17 mouse cellular contexts compared by ENCODE assay signal in genomic region chrX:13462982-13463517, GRCm38 (mm10). TPM values are rescaled to one million over a fixed set of nuclear protein-coding genes. Genes with fewer than 3 reads are reported as not detected.
DNase-seq lines count a peak whose midpoint lies in the region; ATAC-seq and TF ChIP-seq lines count a peak whose summit lies in the region.
"Had no signal": no experiment of that assay in that cellular context is flagged by ENCODE, and none has a peak within 500 bp of the region (broad histone marks: within the 10 kb centered on the region; RNA-seq: fewer than 3 reads in every experiment).

No protein-coding gene starts in this region.

- H3ac ChIP-seq in C2C12 (ENCODE audit: control insufficient read depth, insufficient read length, low read depth): no peak overlapping the region

- no peaks in the 10 kb centered on the region for H3K9me3 ChIP-seq in intestine, embryonic 15.5 days
- H3K9me3 ChIP-seq: forebrain, embryonic 10.5 days; hindbrain, embryonic 15.5 days; midbrain, embryonic 12.5 days had no signal

- no peaks in the 10 kb centered on the region for H3K27me3 ChIP-seq in C2C12 (ENCODE audit: control insufficient read depth, insufficient read depth, insufficient read length)
- no peaks in the 10 kb centered on the region for H3K27me3 ChIP-seq in intestine, embryonic 15.5 days (replicated peaks)
- H3K27me3 ChIP-seq: hindbrain, embryonic 15.5 days had no signal

- 65% methylated on average over 2 of the region's 2 CpGs for WGBS in intestine, embryonic 15.5 days

- no peaks in the 10 kb centered on the region for H3K79me3 ChIP-seq in C2C12 (ENCODE audit: low read depth)

- no peaks in the 10 kb centered on the region for H3K36me3 ChIP-seq in C2C12 (ENCODE audit: control insufficient read depth, insufficient read depth)
- H3K36me3 ChIP-seq in intestine, embryonic 15.5 days: no peaks in the 10 kb centered on the region
- H3K36me3 ChIP-seq: forebrain, embryonic 10.5 days; hindbrain, embryonic 15.5 days; midbrain, embryonic 12.5 days had no signal

- ATAC-seq in intestine, embryonic 15.5 days: peak; percentile 19

- DNase-seq in 3T3-L1 (ENCODE audit: low read depth, low spot score) (peak; percentile 81), liver (no peak)
- peak; percentile 7 for DNase-seq in naive thymus-derived CD4-positive, alpha-beta T cell, adult 2 months (ENCODE audit: low read depth)
- no peak for DNase-seq in natural killer cell, adult 2 months (ENCODE audit: low spot score in 2 of 2)
- no peak for DNase-seq in adrenal gland, adult 18-20 months (ENCODE audit: low spot score in 2 of 2)
- DNase-seq: adrenal gland, postnatal 25 days; gastrocnemius, postnatal 10 days; kidney, adult 2 months; kidney, postnatal 14 days had no signal

- H3K27ac ChIP-seq in intestine, embryonic 15.5 days: no peak overlapping the region
- H3K27ac ChIP-seq: forebrain, embryonic 10.5 days; midbrain, embryonic 12.5 days had no signal

- no peaks in the 10 kb centered on the region for H3K79me2 ChIP-seq in C2C12 (ENCODE audit: control insufficient read depth, insufficient read depth)

- H3K4me2 ChIP-seq in intestine, embryonic 15.5 days (replicated peaks): no peak overlapping the region
- H3K4me2 ChIP-seq: heart, embryonic 11.5 days; liver, embryonic 11.5 days; midbrain, embryonic 12.5 days had no signal

- no peaks in the 10 kb centered on the region for H3K4me1 ChIP-seq in intestine, embryonic 15.5 days (replicated peaks)
- H3K4me1 ChIP-seq: midbrain, embryonic 12.5 days had no signal

- no peak overlapping the region for H3K9ac ChIP-seq in intestine, embryonic 15.5 days
- H3K9ac ChIP-seq: hindbrain, embryonic 15.5 days; midbrain, embryonic 12.5 days had no signal

- TF ChIP-seq CTCF in C2C12 (IDR thresholded peaks at IDR 0.05; ENCODE audit: control insufficient read depth, insufficient read depth, insufficient read length): no peak

- H3K4me3 ChIP-seq in C2C12 (ENCODE audit: insufficient read depth, poor library complexity, severe bottlenecking): no peak overlapping the region
- H3K4me3 ChIP-seq in intestine, embryonic 15.5 days (replicated peaks): no peak overlapping the region
- H3K4me3 ChIP-seq: forebrain, embryonic 10.5 days; hindbrain, embryonic 15.5 days; midbrain, embryonic 12.5 days had no signal

TF ChIP-seq in C2C12, 6 proteins besides CTCF, POLR2A, EP300 and RAD21:
- TF ChIP-seq MYOD1 (IDR thresholded peaks at IDR 0.05; ENCODE audit: control insufficient read depth, insufficient read length, low read depth) (no peak), MAX (IDR thresholded peaks at IDR 0.05) (no peak), CEBPB (IDR thresholded peaks at IDR 0.05; ENCODE audit: low read depth) (peak; percentile 51), MYOG (IDR thresholded peaks at IDR 0.05; ENCODE audit: control insufficient read depth, extremely low read depth, insufficient read length) (no peak), FOSL1 (IDR thresholded peaks at IDR 0.05; ENCODE audit: insufficient read depth, low read length, poor library complexity, severe bottlenecking) (no peak)

RNA-seq across cellular contexts. Expression of gene Nyx, which starts 2.9 kb away (rescaled TPM):
- 0.01 TPM for polyA plus RNA-seq in C2C12 (2012; fragmentation: generic; extraction: Trizol)
- polyA plus RNA-seq in intestine, embryonic 15.5 days (2015; fragmentation: Nextera tagmentation; extraction: Ambion mirVana): 0.03 TPM in 1 of 2 replicates, not detected in the other
- under 1 TPM; 0.19 to 0.23 TPM for total RNA-seq in adrenal gland, adult 18-20 months (2021)
- polyA plus RNA-seq: heart, embryonic 11.5 days; liver, embryonic 11.5 days; stomach, embryonic 14.5 days had no signal

Comparison
In these comparisons a context has a peak if more than half of its experiments do, and no peak if none do; other contexts are left out.
1. DNase-seq: peak in 3T3-L1 (single experiment) and naive thymus-derived CD4-positive, alpha-beta T cell, adult 2 months (single experiment); none in liver (single experiment), natural killer cell, adult 2 months (0 of 2) and adrenal gland, adult 18-20 months (0 of 2).